Mouse (Mus musculus) gastrocnemius, adult 8-10 months (tissue): ENCODE data around the gene Zfp341. TPM values are rescaled to one million over a fixed set of nuclear protein-coding genes. Genes with fewer than 3 reads are reported as not detected.

Source experiments
- DNase-seq, 2 experiments: peaks; one replicate each; pipeline ENCODE4 v3.0.0; 2022; ENCODE audit warnings: low spot score in 2 of 2
- total RNA-seq, 4 experiments: library from RNA; stranded (reverse); gene quantifications; 2 replicates each; pipeline ENCODE4 v1.2.4; 2022

Zfp341 gene
- total RNA-seq = 1 to 10 TPM; 2.4 to 3.1 (median 2.9) TPM

GRCm38 (mm10) chr2:154613118-154614115, at the start of gene Zfp341, which contains the start of gene 4930519P11Rik:
TSS of gene Zfp341 (plus strand) at chr2:154613297.
TSS of gene 4930519P11Rik (minus strand) at chr2:154613437.
- DNase-seq = peak; percentile 87 to 89

GRCm38 (mm10) chr2:154563612-154564170, 49.4 kb upstream of the Zfp341 start:
- no peak for DNase-seq

GRCm38 (mm10) chr2:154565562-154565961, 47.5 kb upstream of the Zfp341 start:
- DNase-seq = no peak

- DNase-seq = no peak
Measured at GRCm38 (mm10) chr2:154566641-154567040, 46.5 kb upstream of the Zfp341 start.

- no peak for DNase-seq
Measured at GRCm38 (mm10) chr2:154567766-154568165, 45.3 kb upstream of the Zfp341 start.

- DNase-seq = no peak
Measured at GRCm38 (mm10) chr2:154568329-154569070, 44.6 kb upstream of the Zfp341 start.

GRCm38 (mm10) chr2:154569071-154569748, 43.9 kb upstream of the Zfp341 start:
- peak in 1 of 2 experiments; percentile 18 for DNase-seq

GRCm38 (mm10) chr2:154569836-154570286, 43.2 kb upstream of the Zfp341 start, which contains the start of gene E2f1:
TSS of gene E2f1 (minus strand) at chr2:154569892.
- DNase-seq = peak; percentile 82 to 87

GRCm38 (mm10) chr2:154570666-154571065, 42.4 kb upstream of the Zfp341 start:
- DNase-seq = no peak

GRCm38 (mm10) chr2:154571266-154571665, 41.8 kb upstream of the Zfp341 start:
- DNase-seq = no peak

- no peak for DNase-seq
Measured at GRCm38 (mm10) chr2:154571976-154572375, 41.1 kb upstream of the Zfp341 start.

GRCm38 (mm10) chr2:154572996-154573395, 40.1 kb upstream of the Zfp341 start:
- no peak for DNase-seq

GRCm38 (mm10) chr2:154574271-154574670, 38.8 kb upstream of the Zfp341 start:
- DNase-seq = no peak

- no peak for DNase-seq
Measured at GRCm38 (mm10) chr2:154576876-154577743, 36.0 kb upstream of the Zfp341 start.

GRCm38 (mm10) chr2:154577744-154578067, 35.4 kb upstream of the Zfp341 start:
- DNase-seq = no peak

GRCm38 (mm10) chr2:154580586-154580985, 32.5 kb upstream of the Zfp341 start:
- DNase-seq = peak; percentile 46 to 61

GRCm38 (mm10) chr2:154581421-154581820, 31.7 kb upstream of the Zfp341 start:
- DNase-seq = no peak

- DNase-seq = no peak
Measured at GRCm38 (mm10) chr2:154583906-154584872, 28.9 kb upstream of the Zfp341 start.
